Mouse (Mus musculus): Measurements from ENCODE around the gene Gkn2.

The Gkn2 gene

DNA sequence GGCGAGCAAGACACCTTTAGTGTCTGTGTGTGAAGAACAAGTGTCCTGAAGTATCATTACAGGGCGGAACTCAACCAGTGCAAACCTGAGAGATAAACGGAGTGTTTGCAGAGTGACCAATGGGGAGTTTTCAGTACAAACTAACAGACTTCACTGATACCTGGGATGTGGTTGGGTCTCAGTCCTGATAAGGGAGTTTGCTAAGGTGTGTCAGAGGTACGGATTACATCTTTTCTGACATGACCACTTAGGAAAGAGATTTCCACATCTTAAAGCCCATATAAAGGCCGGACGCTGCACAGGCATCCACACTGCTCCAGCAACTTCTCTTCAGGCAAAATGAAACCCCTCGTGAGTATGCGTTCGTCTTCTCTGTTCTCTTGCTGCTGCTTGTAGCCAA lies at the start of gene Gkn2:
Gkn2 (plus strand) TSS at position 301 of the 400 bp plus-strand sequence.
- no peak for DNase-seq (ENCODE audit: low spot score)

DNA sequence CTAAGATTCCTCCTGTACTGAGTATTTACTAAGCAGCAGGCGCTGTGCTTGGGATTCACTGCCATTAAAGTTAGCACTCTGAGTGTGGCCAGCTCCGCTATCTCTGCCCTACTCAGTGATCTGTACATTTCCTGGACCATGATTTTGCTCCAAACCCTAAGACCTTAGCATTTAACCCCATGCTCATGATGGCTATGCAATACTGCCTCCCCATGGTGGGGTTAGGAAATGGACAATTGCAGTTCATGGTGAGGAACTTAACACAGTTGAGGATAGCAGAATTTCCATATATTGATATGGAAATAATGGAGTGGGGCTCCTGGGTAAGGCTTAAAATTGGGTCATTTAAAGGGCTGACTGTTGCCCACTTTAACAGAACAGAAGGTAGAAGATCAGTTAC lies 49.8 kb upstream of the Gkn2 start:
- peak; percentile 64 for DNase-seq (ENCODE audit: low spot score)

DNA sequence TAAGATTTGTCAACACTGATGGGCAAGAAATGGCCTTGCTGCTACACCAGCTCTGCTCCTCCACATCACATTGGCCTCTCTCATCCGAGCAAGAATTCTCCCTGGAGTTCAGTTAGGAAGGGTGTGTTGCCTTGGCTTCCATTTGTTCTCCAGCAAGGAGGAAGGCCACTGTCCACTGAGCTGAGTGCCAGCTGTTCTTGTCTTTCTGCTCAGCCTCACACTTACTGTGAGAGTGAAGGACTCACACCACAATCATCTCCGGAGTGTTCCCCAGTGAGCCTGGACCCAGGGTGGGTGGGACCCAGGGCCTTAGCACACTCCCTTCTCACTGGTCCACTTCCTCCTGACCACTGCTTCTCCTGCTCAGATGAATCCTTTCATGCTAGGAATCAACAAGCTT lies 46.2 kb upstream of the Gkn2 start:
- no peak for DNase-seq (ENCODE audit: low spot score)

DNA sequence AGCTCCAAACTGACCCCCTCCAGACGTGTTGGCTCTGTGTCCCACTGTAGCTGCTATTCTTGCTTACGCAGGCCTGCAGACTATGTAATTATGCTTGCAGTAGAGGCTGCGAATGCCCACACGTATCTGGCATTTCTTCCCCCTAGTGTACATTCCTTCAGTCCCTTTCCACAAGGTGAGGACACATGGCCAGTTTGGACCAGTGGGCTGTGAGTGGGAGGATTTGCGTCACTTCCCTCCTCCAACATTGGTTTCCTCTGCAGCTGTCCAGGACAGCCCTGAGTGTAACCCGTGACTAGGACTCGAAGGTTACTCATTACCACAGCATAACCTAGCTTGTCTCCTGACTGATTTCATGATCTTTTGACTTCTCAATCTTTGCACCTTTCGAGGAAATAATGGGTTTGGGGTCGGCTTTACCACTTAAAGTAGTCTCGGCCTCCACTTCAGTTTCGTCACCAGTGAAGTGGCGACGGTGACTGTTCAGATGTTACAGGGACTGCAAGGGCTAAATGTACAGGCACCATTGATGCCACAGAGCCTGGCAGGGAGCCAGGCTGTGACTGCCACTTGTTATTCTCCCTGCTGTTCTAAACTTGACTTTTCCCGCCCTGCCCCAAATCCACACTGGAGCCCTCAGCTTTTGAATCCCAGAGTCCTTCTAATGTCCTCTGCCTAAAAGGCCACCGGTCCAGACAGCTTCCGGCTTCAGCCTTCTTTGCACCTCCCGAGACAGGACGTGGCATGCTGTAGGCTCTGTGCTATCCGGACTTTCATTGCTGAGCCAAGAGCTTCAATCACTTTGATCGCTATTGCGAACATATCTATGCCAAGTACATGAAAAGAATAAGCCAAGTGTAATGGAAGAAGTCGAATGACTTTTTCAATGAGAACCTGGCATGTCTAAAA lies 44.6 kb upstream of the Gkn2 start:
- DNase-seq (ENCODE audit: low spot score): no peak

DNA sequence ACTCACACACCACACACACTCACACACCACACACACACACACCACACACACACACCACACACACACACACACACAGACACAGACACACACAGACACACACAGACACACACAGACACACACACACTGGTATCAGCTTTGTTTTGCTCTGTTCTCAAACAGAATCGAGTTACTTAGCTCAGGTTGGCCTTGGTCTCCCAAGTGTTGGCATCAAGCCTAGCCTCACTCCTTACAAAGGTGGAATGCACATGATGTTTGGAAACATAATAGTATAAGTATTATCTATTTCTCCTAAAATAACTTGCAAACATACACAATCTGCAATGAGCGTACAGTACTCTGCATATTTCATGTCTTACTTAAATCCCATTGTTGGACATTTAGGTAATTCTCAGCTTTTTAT lies 40.8 kb upstream of the Gkn2 start:
- no peak for DNase-seq (ENCODE audit: low spot score)

DNA sequence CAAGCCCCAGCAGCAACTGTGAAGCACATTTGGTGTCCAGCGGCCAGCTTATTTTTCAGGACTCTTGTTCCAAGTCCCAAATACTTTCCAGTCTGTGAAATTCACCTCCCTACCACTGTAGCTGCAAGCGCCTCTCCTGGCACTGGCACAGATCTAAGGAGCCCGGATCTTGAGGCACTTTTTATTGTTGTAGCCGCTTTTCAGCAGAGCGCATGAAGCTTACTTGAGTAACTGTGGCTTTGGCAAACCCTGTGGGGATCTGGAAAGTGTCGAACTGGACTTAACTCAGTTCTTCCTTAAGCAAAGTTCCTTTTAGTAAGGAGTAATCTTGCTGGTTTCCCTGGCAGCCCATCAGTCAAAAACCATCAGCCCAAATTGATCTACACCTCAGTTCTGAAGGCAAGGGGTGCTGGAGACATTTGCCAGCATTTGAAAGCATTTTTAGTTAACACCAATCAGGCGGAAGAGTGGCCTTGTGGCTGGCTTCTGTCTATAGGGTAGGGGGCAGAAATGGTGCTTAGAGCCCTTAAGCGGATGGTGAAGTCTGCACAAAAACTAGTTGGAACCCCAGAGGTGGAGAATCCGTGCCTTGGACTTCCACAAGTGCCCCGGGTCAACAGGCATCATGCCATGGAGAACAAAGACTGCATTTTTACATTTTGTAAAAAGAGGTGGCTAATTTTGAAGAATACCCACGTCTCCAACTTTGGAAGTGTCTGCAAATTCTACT lies 38.6 kb upstream of the Gkn2 start:
- DNase-seq (ENCODE audit: low spot score): peak; percentile 37

DNA sequence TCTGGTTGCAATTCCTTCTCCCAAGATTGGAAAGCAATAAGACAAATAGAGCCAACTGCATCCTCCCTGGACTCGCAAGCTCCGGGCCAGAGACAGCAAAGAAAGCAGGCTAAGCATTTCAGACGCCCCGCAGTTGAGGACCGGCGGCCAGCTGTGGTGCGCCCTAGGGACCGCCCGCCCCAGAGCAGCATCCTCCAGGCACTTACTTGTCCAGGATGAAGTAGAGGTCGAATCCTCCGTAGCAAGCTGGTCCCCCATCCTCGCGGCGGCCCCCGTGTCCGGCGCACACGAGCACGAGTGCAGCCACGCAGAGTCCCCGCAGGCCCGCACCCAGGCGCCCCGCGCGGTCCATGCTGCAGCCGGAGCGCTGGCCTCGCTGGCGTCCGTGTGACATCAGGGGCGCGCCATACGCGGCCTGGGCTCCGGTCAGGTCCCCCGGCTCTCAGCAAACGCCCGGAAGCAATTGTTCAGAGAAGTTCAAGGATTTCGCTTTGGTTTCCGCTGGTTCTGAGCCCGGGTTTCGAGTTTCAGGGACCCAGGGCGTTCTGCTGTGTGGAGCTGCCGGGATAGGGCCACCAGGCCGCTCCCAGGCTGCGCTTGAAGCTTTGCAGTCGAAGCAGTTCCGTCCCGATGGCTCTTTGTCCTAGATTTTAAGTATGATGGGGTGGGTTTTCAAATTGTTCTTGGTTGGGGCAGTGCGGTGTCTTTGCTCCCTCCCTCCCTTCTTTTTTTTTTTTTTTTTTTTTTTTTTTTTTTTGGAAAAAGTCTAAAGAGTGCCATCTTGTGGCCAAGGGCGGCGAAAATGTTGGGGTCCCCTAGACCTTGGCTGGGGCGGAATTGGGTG lies 37.8 kb upstream of the Gkn2 start, which contains the start of gene Antxr1:
Antxr1 (minus strand) TSS at position 731 of the 844 bp plus-strand sequence.
- peak; percentile 76 for DNase-seq (ENCODE audit: low spot score)

DNA sequence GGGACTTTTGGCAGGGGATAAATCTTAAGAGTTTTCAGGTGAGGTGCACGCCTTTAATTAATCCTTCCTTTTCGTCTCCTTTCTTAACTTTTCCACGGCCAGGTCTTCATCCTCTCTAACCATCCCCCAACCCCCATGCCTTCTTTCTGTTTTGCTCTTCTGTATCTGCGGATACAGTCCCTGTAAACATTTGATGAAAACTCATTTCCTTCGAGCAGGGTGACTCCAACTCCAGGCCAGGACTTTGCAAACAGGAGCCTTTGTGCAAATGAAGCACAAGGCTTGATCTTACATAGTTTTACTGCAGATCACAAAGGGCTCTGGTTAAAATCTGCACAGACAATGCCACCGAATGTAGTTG lies 37.2 kb upstream of the Gkn2 start:
- DNase-seq (ENCODE audit: low spot score): no peak

DNA sequence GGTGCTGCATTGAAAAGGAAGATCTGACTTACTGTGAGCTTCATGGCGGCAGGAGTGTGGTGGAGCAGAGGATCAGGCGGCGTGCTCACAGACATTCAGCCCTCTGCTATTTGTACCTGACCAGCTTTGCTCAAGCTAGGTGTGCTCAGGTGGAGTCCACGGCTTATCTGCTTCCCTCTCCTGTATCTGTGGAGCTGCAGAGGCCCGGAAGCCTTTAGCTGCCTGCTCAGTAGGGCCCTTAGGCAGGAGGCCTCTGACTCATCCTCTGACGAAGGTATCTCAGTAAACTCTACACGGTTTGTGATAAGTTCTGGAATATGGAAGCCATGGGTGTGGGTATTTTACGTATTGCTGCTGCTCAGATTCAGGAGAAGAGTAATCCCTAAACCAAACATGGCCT lies 22.3 kb upstream of the Gkn2 start, which contains the start of gene Gkn1:
Gkn1 (minus strand) TSS at position 114 of the 400 bp plus-strand sequence.
- no peak for DNase-seq (ENCODE audit: low spot score)

DNA sequence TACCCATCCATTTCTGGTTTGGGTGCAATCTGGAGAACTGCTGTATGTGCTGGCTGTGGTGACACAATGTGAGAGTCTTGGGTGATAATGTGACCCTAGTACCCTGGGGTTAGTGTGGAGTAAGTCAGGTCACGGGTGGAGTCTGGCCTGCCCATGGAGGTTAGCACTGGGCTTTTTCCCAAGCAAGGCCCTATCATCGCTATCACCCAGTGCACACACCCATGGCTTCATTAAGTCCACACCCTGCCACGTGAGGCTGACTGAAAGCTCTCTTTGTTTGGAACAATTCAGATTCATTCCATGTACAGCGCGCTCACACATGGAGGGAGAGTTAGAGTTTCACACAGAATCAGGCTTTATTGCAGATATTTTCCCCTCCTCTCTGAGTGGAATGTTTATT lies 18.7 kb upstream of the Gkn2 start:
- peak; percentile 28 for DNase-seq (ENCODE audit: low spot score)

DNA sequence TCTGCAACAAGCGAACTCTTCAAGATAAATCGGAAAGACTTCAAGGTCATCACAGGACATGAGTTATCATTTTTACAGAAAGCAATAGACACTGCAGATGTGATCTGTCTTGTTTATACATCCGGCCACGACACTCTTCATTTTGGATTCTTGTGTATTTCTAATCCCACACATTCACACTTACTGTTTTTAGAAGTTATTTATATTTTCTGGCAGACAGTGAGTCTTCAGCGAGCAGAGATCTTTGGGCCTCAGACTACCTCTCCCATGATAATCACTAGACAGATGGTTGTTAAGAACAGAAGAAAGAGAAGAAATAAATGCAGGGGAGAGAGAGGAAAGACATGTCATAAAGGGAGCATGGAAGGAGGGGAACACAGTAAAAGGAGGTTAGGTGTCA lies 3.9 kb upstream of the Gkn2 start:
- no peak for DNase-seq (ENCODE audit: low spot score)

DNA sequence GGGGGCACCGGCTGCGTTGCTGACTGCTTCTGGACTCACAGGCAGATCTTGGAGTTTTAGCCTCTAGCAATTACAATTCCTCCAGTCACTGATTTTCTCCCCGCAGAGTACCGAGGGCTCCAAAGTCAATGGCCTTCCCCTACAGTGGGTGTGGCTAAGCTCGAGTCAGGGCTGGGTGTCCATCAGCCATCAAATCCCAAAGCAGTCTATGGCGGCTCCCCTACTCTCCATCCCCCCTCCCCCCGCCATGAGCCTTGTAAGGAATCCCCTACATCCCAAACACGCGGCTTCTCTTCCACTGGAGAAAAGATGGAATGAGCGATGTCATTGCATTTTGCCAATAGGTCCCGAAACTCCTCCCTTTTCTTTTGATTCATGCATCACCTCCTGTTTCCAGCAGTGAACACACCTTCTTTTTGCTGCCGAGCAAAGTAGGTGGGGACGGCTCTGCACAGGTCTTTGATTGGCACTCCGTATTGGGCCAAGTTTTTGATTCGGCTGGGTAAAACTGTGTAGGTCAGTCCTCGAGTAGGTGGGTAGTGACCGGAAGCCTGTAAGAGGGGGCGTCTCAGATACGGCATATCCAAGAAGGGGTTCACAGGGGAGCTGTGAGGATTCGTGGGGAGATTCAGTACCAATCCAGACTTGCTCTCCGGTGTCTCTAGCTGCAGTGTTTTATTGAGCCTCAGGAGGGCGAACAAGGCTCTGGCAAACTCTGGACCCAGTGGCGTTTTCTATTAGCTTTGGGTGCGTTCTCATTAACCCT lies 11.0 kb downstream of the Gkn2 start:
- peak; percentile 61 for DNase-seq (ENCODE audit: low spot score)

DNA sequence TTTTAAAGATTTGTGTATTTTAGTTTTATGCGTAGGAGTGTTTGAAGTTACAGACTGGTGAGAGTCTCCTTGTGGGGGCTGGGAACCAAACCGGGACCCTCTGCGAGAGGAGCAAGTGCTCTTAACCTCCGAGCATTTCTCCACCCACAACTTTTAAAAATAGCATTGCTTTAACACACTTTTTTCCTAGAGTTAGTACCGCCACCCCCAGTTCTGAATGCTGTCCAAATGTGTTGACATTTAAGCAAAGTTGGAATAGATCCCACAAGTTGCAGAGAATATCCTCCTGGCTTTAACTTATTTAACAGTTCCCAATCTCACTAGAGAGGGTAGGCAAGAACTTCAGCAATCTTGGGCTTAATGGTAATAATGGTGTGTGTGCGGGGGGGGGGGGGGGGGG lies 11.6 kb downstream of the Gkn2 start:
- DNase-seq (ENCODE audit: low spot score): no peak

DNA sequence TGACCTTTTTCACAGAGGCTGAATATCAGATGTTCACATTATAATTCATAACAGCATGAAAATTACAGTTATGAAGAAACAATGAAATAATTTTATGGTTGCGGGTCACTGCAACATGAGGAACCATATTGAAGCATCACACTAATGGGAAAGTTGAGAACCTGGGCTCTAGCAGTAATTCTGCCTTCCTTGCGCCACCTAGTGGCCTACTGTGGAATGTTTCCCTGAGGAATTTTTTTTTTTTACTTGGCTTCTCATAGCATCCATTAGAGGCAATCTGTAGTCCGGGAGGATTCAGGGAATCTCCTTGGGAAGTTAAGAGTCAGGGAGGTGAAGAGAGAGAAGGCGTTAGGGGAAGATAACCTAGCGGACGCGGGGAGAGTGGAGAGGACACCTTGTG lies 13.0 kb downstream of the Gkn2 start:
- DNase-seq (ENCODE audit: low spot score): peak; percentile 95

DNA sequence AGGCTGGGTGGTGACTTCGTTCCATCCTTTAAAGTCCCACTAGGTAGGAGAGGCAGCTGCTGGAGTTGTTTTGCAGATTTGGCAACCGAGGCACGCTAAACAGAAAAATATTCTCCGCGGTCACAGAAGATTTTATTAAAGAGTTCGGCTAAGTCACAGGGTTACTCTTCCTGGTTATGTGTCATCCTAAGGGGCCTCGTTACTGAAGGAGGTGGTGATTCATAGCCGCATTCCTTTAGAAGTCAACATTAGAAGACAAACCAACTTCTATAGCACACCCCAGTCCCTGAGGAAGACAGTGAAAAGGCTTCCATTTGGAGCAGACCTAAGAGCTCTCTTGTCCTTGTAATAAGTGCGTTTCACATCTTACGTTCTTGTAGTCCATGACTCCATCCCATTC lies 13.5 kb downstream of the Gkn2 start:
- no peak for DNase-seq (ENCODE audit: low spot score)

DNA sequence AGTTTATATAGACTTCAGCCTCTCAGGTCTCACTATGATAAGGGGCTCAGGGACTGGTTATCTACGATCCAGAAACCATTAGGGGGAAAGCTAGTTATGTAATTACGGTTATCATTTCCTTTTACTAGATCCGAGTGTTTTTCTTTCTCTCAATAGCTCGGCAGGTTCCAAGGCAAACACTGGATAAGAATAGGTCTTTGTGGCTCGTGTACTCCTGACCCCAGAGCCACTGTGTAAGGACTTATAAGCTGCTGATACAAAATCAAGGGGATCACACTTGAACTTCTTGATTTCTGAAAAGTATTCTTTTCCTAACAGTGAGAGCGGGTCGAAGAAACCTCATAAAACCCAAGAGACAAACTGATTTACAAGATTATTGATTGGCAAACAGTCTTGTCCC lies 15.7 kb downstream of the Gkn2 start, which contains the start of gene Gkn3:
Gkn3 (minus strand) TSS at position 59 of the 400 bp plus-strand sequence.
- no peak for DNase-seq (ENCODE audit: low spot score)

DNA sequence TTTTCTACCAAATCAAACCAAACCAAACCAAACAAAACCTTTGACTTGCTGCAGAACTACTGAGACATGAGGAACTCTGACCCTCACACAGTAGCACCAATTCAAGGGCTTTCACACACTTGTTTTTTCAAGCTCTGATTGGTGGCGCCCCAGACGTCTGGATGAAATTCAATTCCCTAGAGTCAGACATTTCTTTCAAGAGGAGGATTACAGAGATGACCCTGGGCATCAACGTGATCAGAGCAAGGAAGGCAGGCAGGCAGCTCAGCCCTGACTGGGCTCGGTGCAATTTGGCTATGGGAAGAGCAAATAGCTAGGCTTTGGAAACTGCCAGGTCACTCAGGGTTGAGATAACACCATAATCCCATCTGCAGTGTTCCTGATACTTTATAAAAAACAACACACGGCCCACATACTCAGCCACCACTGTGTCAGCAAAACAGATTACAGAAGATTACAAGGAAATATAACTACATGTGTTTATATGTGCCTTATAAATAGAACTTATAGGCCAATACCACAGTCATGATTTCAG lies 16.4 kb downstream of the Gkn2 start:
- DNase-seq (ENCODE audit: low spot score): no peak

DNA sequence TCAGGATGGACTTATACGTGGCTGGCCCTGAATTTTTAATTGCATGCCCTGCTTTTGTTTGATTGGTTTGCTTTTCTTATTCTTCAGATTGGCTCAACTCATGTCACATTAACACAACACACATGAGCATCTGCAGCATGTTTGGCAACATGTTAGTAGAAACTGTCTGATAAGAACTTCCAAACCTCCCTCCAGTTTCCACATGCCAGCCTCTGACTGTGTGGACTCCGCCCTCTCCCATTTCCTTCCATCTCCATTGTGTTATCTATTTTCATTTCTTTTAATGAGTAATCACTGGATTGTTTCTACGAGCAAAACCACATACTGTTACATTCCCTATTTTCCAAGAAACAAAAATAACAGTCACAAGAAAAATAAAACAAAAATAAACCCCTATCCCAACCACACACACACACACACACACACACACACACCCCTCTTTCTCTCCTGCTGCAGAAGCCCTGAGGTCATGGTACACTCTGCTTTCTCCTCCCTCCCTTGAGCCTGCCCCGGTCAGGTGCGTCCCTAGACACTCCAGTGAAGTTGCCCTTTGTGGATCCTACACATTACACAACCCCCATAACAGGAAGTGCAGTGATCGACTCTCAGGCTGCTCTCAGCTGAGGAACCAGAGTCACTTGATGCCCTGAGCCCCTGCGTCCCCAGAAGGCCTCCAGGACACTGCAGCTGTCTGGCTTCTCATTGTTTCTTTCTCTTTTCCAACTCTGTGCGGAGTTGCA lies 20.5 kb downstream of the Gkn2 start:
- DNase-seq (ENCODE audit: low spot score): no peak

DNA sequence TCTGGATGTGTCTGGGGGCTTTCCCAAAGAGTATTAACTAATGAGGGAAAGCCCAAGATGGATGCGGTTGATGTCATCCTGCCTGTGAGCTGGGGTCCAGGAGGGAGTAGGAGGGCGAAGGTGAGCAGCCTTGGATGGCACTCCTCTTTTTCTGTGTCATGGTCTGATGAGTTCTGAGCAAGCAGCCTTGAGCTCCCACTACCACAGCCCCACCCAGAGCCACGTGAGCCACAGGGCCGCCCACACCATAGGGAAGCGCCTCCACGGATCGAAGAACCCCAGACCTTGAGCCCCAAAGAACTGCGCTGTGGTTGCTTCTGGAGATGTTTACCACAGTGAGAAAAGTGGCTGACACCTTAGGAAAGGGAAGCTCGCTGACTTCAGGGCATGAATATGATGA lies 21.6 kb downstream of the Gkn2 start:
- DNase-seq (ENCODE audit: low spot score): no peak

DNA sequence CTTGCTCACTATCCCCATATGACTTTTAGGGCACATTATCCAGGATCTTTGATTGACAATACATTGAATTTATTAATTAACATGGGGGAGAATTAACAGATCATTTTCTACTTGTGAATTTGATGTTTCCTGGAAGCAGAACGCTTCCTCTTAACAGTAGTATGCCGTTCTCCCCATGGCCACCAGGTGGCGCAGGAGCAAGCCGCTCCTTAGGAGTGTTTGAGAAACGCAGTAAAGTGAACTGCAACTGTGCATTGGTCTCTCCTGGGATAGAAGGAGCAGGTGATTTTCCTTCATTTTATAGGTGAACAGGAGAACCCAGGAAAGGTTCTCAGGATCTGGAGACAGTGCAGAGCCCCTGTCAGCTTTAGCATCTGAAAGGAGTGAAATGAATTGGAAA lies 26.0 kb downstream of the Gkn2 start:
- peak; percentile 89 for DNase-seq (ENCODE audit: low spot score)
